Mouse (Mus musculus) forelimb bud, embryonic 11.5 days (tissue): Measurements from ENCODE around the gene Arl4a.

Experiments
- DNase-seq: peaks from one replicate; pipeline ENCODE4 v3.0.0-alpha.2; 2012; ENCODE audit warnings: low read depth, low spot score

Gene Arl4a

GRCm38 (mm10) chr12:40037876-40038463, at the start of gene Arl4a:
Gene Arl4a, minus strand, starts transcription at chr12:40038025.
- peak; percentile 79 for DNase-seq

DNA sequence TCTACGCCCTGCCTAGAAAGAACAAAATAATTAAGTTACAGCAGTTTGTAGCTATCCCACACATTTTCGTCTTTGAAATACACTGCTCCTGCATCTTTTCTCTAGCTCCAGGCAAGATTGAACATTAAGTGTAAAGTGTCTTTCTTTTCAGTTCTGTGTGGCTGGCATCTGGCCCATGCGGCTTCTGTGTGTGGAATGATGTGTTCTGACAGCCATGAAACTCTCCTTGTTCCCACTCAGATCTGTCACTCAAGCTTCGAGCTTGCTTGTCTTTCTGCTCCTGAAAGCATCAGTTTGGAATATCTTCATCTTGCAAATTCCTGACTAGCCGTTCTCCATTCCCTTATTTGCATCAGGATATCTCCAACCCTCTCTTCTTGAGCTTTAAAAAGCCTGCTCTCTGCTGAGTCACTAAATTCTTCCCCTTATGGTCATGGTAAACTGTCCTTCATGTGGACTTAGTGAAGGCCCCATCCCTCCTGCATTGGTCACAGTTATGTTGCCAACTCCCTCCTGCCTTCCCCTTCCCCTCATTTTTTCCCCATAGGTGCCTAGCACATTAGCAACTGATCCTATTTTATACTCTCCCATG, 48.0 kb upstream of the Arl4a start:
- no peak for DNase-seq

DNA sequence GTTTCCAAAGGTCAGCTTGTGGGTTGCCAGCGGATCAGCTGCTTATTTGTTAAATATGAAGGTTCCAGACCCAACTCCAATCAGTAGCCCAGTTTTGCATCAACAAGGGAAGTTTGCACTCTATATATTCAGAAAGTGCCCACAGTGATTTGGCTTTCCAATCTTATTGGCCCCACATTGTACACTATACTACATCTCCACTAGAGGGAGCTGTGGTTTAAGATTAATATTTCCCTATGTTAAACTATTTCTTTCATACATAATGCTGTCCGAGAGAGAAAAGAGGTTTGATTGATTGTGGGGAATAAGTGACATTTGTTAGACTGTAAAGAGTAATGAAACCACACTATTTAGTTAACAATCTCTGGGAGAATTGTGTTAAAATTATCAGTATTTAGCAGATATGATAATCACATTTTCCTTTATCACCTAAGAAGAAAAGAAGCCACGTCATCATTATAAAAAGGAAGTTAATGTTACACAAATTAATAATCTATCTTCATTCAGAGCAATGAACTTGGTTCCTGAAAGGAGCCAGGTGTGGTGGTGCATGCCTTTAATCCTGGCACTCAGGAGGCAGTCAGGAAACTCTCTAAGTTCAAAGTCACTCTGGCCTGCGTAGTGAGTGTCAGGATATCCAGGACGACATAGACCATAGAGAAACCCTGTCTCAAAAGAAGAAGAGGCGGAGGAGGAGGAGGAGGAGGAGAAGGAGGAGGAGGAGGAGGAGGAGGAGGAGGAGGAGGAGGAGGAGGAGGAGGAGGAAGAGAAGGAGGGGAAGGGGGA, 44.8 kb upstream of the Arl4a start:
- peak; percentile 21 for DNase-seq

DNA sequence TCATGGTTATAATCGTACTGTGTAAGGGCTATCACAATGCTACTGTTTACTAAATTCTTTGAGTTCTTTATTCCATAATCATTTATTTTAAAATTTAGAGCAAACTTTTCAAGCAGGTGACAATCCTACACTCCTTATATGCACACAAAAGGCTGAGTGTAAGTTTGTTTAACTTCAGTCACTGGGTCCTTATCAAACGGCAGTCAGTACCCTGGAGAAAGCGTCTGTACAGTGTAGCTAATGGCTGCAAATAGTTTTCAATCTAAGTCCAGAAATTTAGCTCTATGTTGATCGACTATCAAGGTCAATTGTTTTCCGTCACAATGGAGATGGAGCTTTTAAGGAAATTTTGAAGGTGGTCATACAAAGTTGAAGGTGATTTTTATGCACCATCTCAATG, 44.2 kb upstream of the Arl4a start:
- DNase-seq: no peak

DNA sequence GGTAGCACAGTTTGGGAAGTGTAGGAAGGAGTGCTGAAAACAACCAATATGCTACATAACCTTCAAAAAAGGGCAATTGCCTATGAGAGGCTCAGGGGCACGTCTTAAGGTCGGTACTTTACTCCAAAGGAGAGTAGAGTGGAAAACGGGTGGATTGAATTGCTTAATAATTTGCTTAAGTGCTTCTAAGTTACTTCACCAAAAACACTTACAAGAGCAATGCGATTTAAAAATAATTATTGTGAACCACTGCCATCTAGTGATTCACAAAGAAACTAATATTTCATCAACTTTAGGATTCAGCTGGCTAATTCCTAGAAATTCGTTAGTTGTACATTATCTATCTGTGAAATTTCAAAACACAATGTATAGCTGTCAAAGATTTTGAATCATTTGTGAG, 35.8 kb upstream of the Arl4a start:
- DNase-seq: no peak

GRCm38 (mm10) chr12:40047024-40047423, 9.2 kb upstream of the Arl4a start:
- no peak for DNase-seq

DNA sequence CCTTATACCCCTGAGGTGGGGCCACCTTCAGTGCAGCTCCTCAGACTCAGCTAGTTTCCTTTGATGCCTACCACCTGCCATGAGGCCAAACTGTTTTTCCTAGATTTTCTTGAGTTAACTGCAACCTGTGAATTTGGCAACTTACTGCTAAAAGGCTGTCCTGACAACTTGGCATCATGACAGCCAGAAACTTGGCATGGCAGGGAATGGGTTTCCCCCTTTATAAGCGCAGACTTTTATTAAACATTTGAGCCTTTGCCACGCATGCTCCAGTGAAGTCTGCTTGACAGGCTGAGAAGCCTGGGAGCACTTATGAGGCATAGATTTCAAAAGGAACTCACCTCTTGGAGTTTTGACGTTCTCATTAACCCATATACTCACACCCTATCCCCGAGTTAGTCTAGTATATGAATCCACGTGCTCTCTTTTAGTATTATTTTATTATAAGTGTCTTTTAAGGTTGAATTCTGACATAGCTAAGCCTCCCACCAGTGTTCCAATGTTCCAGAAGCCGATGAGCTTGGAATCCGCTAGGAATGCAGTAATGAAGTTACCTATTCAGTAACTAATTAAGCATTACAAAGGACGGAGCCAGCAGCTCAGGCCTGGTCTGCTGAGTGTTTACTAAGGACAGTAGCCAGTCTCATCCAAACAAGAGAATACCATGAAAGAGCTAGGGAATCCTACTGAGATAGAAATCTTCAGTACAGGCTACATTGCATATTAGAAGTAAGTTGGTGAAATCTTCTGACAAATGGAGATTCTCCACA, 6.2 kb upstream of the Arl4a start:
- DNase-seq: no peak

GRCm38 (mm10) chr12:40040067-40040466, 2.2 kb upstream of the Arl4a start:
- DNase-seq: peak; percentile 60

DNA sequence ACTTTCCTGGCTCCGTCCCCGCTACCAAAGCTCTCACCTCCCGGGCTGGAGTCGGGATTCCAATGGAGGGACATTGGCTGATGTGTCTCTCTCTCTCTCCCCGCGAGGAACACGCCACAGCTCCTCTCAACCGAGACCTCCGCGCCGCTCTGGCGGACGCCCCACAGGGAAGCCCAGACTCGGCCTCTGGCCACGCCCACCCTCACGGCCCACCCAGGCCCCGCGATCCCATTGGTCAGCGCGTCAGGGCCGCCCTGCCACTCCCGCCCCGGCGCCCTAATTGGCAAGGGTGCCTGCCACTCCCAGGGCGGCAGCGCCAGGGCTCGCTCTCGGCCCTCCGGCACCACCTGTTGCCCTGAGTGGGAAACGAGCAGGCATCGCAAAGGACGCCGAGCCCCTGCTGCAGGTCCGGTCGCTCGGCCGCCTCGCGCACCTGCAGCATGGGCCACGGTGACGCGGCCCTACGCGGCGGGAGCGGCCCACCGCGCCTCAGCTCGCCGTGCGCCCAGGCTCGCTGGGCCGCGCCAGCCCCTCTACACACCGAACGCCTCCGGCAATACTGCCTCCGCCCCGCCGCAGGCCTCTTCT, 505 bp downstream of the Arl4a start:
- DNase-seq: peak; percentile 95

- no peak for DNase-seq
Observed at GRCm38 (mm10) chr12:40036666-40037065, 1.2 kb downstream of the Arl4a start.

- no peak for DNase-seq
Observed at GRCm38 (mm10) chr12:40035506-40035905, 2.3 kb downstream of the Arl4a start.

DNA sequence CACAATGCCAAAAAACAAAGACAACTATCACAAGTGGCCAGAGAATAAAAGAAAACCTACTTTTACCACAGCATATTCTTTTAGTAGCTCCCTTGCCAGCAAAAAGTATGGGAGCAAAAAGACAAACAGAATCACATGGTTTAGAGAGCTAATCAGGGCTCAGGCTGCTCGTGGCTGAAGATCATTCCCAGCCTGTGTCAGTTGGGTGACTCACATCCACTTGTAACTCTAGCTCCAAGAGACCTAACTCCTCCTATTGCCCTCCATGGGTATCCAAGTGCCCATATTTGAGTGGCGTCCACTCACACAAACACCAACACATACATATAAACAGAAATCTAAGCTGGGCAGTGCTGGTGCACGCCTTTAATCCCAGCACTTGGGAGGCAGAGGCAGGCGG, 8.6 kb downstream of the Arl4a start:
- DNase-seq: no peak

DNA sequence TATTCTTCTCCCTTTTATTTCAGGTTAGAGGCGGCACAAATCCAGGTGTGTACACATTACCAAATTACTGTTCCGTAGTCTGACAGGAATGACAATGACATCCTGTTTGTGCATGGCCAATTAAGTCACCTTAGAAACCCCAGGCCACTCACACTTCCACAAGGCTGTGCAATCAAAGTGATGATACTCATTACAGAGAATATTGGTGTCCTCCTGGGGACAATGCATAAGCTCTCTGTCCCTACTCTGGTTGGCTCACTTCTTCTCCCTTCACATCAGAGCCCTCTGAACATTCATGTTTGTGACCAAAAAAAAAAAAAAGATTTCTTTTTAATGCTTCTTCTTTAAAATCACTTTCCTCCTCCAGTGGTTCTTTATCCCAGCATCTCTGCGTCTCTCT, 10.0 kb downstream of the Arl4a start:
- DNase-seq: no peak

- no peak for DNase-seq
Observed at GRCm38 (mm10) chr12:40027444-40027843, 10.4 kb downstream of the Arl4a start.

DNA sequence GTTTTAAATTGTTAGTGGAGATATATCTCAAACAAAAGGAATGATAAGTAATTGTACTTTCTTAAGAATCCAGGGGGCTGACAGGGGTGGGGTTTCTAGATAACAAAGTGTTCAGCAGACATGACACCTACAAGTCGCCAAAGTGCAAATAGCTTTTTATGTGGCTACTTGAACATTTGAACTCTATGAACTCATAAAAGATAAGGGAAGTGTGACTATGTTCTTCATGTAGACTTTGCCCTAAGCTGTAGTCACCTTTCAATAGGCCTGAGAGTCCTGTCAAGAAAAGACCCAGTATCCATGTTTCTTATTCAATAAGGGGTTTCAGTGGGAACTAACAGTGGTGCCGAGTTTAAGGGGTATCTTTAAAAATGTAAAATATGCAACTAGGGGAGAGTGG, 13.9 kb downstream of the Arl4a start:
- DNase-seq: no peak

DNA sequence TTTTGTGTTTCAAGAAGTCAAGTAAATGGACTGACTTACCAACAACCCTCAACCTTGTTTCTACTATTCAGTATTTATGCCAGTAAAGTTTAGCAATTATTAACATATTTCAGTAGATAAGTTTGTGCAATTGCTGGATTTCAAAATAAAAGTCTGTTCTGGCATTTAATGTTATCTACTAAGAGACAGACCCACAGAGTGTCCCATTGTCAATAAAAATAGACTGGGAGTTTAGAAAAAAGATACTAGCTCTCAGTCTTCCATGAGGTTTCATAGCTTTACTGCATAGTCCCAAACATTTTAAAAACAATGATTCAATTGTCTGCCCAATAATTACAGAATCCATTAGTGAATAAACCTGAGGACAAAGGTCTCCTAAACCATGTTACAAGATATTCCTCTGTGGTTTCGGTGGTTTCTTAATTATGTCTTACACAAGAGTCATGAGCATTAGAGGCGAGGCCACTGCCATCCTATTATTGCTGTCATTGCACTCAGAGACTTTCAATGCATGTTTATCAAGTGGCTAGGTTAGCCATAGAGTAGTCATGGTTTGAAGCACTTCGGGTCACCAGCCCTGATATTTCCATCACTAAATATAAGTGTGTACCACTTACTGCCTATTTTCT, 14.7 kb downstream of the Arl4a start:
- no peak for DNase-seq

DNA sequence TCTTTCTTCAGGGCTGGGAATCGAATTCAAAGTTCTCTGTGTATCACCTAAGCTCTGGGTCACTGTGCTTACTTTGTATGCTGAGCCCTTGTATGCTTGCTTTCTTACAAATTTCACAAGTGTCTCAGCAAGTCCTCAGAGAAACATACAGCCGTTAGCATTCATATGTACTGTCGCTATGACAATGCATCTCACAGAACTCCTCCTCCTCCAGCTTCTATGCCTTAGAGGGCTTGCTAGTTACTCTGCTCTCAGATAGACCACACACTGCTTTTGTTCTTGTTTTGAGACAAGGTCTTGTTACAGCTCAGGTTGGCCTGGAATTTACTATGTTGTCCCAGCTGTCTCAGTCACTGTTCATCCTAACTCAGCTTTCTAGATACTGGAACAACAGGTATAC, 15.5 kb downstream of the Arl4a start:
- no peak for DNase-seq

DNA sequence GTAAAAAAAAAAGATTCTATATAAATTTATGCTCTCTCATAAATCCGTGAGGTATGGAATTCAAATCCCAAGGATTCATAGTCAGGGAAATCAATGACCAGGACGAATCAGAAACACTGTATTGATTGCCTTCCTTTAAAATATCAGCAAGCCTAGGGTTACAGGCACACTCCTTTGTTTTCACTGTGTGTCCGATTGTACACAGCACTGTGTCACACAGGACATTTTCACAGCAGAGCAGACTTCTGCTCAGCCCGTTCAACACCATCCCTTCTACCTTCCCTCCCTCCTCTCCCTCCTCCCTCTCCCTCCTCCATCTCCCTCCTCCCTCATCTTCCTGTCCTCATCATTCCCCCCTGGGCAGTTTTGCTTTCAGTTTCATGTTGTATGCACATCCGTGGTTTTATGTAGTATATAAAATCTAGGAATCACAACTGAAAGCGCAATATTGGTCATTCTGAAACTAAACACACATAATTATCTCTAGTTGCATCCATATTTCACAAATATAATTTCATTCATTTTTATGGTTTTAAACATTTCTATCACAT, 19.8 kb downstream of the Arl4a start:
- DNase-seq: no peak

DNA sequence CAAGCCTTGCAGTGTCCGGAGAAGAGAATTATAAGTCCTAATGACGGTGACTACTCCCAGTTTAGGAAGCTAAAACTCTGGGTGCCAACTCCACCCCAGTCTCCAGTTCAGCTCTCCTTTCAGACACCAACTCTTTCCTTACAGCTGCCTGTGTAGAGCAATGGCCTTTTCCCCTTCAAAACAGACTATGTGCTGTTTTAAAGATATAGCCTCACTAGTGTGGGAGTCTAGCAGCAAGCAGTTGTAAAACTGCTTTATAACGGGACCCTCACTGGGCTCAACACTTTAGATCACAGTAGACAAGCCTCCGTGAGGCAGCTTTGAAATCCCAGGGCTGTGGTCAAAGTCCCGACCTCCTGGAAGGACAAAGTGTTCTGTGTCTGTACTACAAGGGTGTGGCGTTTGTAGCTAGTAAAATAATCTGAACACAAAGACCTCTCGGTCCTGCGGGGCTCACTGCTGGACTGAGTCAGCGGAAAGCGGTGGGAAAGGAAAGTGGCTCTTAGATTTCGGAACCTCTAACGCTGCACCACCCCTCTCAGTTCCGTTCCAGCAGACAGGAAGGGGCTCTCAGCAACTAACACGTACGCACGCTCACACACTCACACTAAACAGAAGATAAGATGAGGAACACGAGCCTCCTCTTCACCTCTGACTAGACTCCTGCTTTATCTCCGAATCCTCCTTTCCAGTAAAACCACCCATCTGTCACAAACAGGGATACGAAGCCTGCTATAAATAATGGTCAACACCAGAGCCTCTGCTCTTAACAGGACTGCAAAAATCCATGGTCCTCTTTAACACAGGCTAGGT, 21.0 kb downstream of the Arl4a start:
- DNase-seq: peak; percentile 53

DNA sequence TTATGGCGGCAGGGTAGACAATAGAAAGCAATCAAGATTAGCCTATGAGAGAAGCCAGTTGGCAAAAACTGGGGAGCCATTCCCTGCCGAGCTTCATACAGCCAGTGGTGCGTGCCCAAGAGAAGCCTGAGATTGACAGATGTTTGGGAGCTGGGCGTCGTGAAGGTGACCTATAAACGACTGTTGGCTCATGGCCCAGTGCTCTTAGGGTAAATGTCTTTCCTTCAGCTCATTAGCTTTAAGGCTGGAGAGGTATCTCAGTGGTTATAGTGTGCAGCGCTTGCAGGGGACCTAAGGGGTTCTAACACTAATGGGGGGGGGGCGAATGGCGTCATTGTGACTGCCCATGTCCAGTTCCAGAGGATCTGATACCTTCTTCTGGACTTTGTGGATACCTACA, 21.8 kb downstream of the Arl4a start:
- DNase-seq: no peak
